Mouse (Mus musculus) bone marrow, adult 2 months (tissue): Measurements from ENCODE around the gene Cutc.
A peak's percentile ranks its signal among the peaks of the same experiment; 100 is the strongest.

Source experiments
- CTCF ChIP-seq: fragments of 200-500 bp; IDR thresholded peaks from 2 replicates; pipeline ENCODE4 v1.5.1; 2011; ENCODE audit warnings: low read length, control low read depth; ENCODE audit not compliant: control insufficient read depth, insufficient read depth
- POLR2A ChIP-seq: fragments of 200-500 bp; IDR thresholded peaks from 2 replicates; pipeline ENCODE4 v1.6.1; 2011; ENCODE audit warnings: low read depth, mild to moderate bottlenecking, control low read depth, low read length, borderline replicate concordance; ENCODE audit not compliant: control insufficient read depth

DNA sequence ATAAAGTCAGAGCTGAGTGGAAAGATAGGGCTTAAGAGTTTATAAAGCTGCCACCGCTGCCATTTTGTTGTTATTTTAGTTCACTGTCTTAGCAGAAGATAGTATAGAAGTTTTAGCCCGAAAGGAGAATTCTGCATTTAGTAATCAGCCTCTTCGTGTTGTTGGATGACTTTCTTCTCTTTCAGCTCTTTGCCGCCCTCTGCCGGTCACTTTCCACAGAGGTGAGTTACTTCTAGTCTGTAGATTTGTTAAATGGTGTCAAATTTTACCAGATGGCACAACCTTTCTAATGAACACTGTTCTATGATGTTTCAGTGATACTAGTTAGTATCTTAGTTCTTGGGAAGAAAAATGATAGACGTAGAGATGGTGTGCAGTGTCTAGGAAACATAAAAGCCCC, 7.7 kb downstream of the Cutc start:
- TF ChIP-seq POLR2A, result no peak
- TF ChIP-seq CTCF, result peak; percentile 46
